Mouse (Mus musculus) G1E (cell line): Measurements from ENCODE around the gene H2-Q10.
"Not testable (repeated sequence)": the region's sequence is repeated elsewhere in the genome, so short reads cannot be mapped to it uniquely, and the experiment has no call there.

ENCODE experiments used
- CTCF ChIP-seq: IDR thresholded peaks from 2 replicates; pipeline ENCODE4 v1.5.1; 2012; ENCODE audit warnings: low read depth, low read length, inconsistent platforms, mixed read lengths
- GATA1 ChIP-seq: IDR thresholded peaks from 2 replicates; pipeline ENCODE4 v1.6.1; 2012; ENCODE audit warnings: borderline replicate concordance, low read length, inconsistent platforms, mixed read lengths

GRCm38 (mm10) chr17:35425474-35425873, 44.4 kb upstream of the H2-Q10 start:
- TF ChIP-seq GATA1, CTCF: not testable (repeated sequence)
